In the genomic region with DNA sequence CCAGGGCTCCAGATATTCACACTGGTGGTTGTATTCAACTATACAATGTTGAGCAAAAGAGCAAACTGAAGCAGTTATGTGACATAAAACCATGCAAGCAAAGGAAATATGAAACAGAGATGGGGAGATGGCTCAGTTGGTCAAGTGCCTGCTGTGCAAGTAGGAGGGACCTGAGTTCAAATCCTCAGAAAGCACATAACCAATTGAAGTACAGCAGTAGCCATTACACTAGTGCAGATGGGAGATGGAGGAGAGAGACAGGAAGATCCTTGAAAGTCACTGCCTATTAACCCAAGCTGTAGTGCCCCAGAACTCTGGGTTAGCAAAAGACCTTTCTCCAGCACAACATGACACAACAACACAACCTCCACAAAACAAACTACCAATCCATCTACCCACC, we compare ENCODE assay signal across 23 mouse cellular contexts.
"Had no signal": no experiment of that assay in that cellular context is flagged by ENCODE, and none has a peak within 500 bp of the region (broad histone marks: within the 10 kb centered on the region; RNA-seq: fewer than 3 reads in every experiment).

No protein-coding gene starts in this region.

- DNase-seq: gastrocnemius, postnatal 14 days; gastrocnemius, postnatal 36 days; heart, adult 11 months; heart, adult 2 months; heart, postnatal 14 days; heart, postnatal 36 days; kidney, adult 11 months; kidney, adult 2 months; kidney, adult 9 months; kidney, postnatal 10 days; kidney, postnatal 36 days; layer of hippocampus, adult 9-11 months; layer of hippocampus, postnatal 36 days had no signal

- ATAC-seq: intestine, embryonic 16.5 days; liver, embryonic 12.5 days had no signal

- H3K27ac ChIP-seq: heart, adult 2 months; heart, embryonic 13.5 days; heart, embryonic 15.5 days; hindbrain, embryonic 12.5 days; hindbrain, embryonic 15.5 days; hindbrain, postnatal 0 days; limb, embryonic 13.5 days; limb, embryonic 15.5 days; liver, embryonic 12.5 days had no signal

- H3K4me2 ChIP-seq: heart, embryonic 11.5 days; heart, embryonic 13.5 days; heart, embryonic 15.5 days; hindbrain, embryonic 12.5 days; hindbrain, embryonic 15.5 days; limb, embryonic 13.5 days; limb, embryonic 15.5 days; liver, embryonic 12.5 days had no signal

- H3K27me3 ChIP-seq: heart, embryonic 13.5 days; heart, embryonic 15.5 days; hindbrain, embryonic 12.5 days; hindbrain, embryonic 15.5 days; limb, embryonic 13.5 days; limb, embryonic 15.5 days; liver, embryonic 12.5 days had no signal

- H3K9me3 ChIP-seq: heart, embryonic 13.5 days; heart, embryonic 15.5 days; hindbrain, embryonic 12.5 days; hindbrain, embryonic 15.5 days; limb, embryonic 13.5 days; limb, embryonic 15.5 days; liver, embryonic 12.5 days had no signal

- H3K9ac ChIP-seq: heart, embryonic 13.5 days; heart, embryonic 15.5 days; hindbrain, embryonic 12.5 days; hindbrain, embryonic 15.5 days; limb, embryonic 13.5 days; limb, embryonic 15.5 days; liver, embryonic 12.5 days had no signal

- H3K4me3 ChIP-seq: heart, adult 2 months; heart, embryonic 13.5 days; heart, embryonic 15.5 days; hindbrain, embryonic 12.5 days; hindbrain, embryonic 15.5 days; limb, embryonic 13.5 days; limb, embryonic 15.5 days; liver, embryonic 12.5 days had no signal

- H3K4me1 ChIP-seq: heart, embryonic 13.5 days; heart, embryonic 15.5 days; limb, embryonic 15.5 days; liver, embryonic 12.5 days had no signal

- H3K36me3 ChIP-seq: heart, embryonic 13.5 days; heart, embryonic 15.5 days; hindbrain, embryonic 12.5 days; hindbrain, embryonic 15.5 days; limb, embryonic 13.5 days; limb, embryonic 15.5 days; liver, embryonic 12.5 days had no signal
